19 mouse cellular contexts compared by ENCODE assay signal in genomic region chr13:9674126-9674525, GRCm38 (mm10).
"Had no signal": no experiment of that assay in that cellular context is flagged by ENCODE, and none has a peak within 500 bp of the region (broad histone marks: within the 10 kb centered on the region; RNA-seq: fewer than 3 reads in every experiment).

No protein-coding gene starts in this region.

- H3K9ac ChIP-seq: limb, embryonic 15.5 days; liver, embryonic 13.5 days; liver, embryonic 15.5 days; lung, embryonic 14.5 days; neural tube, embryonic 13.5 days; neural tube, embryonic 15.5 days; stomach, embryonic 15.5 days had no signal

- H3K9me3 ChIP-seq: limb, embryonic 15.5 days; liver, embryonic 13.5 days; liver, embryonic 15.5 days; stomach, embryonic 15.5 days had no signal

- H3K36me3 ChIP-seq: limb, embryonic 15.5 days; liver, embryonic 13.5 days; liver, embryonic 15.5 days; stomach, embryonic 15.5 days had no signal

- H3K4me1 ChIP-seq: limb, embryonic 15.5 days; liver, embryonic 13.5 days; liver, embryonic 15.5 days; midbrain, embryonic 10.5 days; neural tube, embryonic 13.5 days; neural tube, embryonic 15.5 days; stomach, embryonic 15.5 days had no signal

- H3K4me3 ChIP-seq: limb, embryonic 15.5 days; liver, embryonic 13.5 days; liver, embryonic 15.5 days; midbrain, embryonic 10.5 days; myocyte; neural tube, embryonic 13.5 days; neural tube, embryonic 15.5 days; stomach, embryonic 15.5 days had no signal

- H3K27me3 ChIP-seq: limb, embryonic 15.5 days; liver, embryonic 13.5 days; liver, embryonic 15.5 days; neural tube, embryonic 13.5 days; neural tube, embryonic 15.5 days; stomach, embryonic 15.5 days had no signal

- H3K4me2 ChIP-seq: limb, embryonic 15.5 days; liver, embryonic 13.5 days; liver, embryonic 15.5 days; lung, embryonic 14.5 days; neural tube, embryonic 13.5 days; neural tube, embryonic 15.5 days; stomach, embryonic 15.5 days had no signal

- DNase-seq: liver, embryonic 13.5 days; lung, adult 18-20 months; lung, embryonic 14.5 days; lung, postnatal 10 days; lung, postnatal 4 days; midbrain, embryonic 14.5 days; retina, postnatal 1 day; right cerebral cortex, adult 18-20 months; right cerebral cortex, postnatal 25 days; thymus, adult 2 months; thymus, postnatal 25 days; thymus, postnatal 4 days had no signal

- H3K27ac ChIP-seq: limb, embryonic 15.5 days; liver, embryonic 13.5 days; liver, embryonic 15.5 days; midbrain, embryonic 10.5 days; neural tube, embryonic 13.5 days; neural tube, embryonic 15.5 days; stomach, embryonic 15.5 days had no signal
